Comparison of ENCODE assay signal across 18 mouse cellular contexts in the genomic region with DNA sequence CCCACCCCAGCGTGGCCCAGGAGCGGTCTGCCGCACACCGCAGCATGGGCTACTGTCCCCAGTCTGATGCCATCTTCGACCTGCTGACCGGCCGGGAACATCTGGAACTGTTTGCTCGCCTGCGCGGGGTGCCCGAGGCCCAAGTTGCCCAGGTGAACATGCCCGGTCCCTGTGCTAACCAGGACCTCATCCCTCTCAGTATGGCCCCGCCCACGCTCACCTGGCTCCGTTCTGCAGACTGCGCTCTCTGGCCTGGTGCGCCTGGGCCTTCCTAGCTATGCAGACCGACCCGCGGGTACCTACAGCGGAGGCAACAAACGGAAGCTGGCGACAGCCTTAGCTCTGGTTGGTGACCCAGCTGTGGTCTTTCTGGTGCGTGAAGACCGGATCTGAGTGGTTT. TPM values are rescaled to one million over a fixed set of nuclear protein-coding genes. Genes with fewer than 3 reads are reported as not detected.
DNase-seq lines count a peak whose midpoint lies in the region; ATAC-seq and TF ChIP-seq lines count a peak whose summit lies in the region.
"Had no signal": no experiment of that assay in that cellular context is flagged by ENCODE, and none has a peak within 500 bp of the region (broad histone marks: within the 10 kb centered on the region; RNA-seq: fewer than 3 reads in every experiment).

No protein-coding gene starts in this region.

- no peak overlapping the region for H3K27ac ChIP-seq in embryonic facial prominence, embryonic 10.5 days (replicated peaks)
- no peak overlapping the region for H3K27ac ChIP-seq in limb, embryonic 11.5 days (replicated peaks; ENCODE audit: low read depth, low read length)
- H3K27ac ChIP-seq in liver, embryonic 12.5 days, result no peak overlapping the region
- H3K27ac ChIP-seq: gastrocnemius, adult 2 months; hindbrain, embryonic 13.5 days; hindbrain, postnatal 0 days had no signal

- 27% methylated on average over 25 of the region's 25 CpGs for WGBS in embryonic facial prominence, embryonic 10.5 days
- WGBS in limb, embryonic 11.5 days, result 27% methylated on average over 25 of the region's 25 CpGs
- 64% methylated on average over 25 of the region's 25 CpGs for WGBS in liver, embryonic 12.5 days (ENCODE audit: insufficient replicate concordance)

- no peak overlapping the region for H3K4me2 ChIP-seq in limb, embryonic 11.5 days (ENCODE audit: low read depth, severe bottlenecking)
- no peak overlapping the region for H3K4me2 ChIP-seq in liver, embryonic 12.5 days
- H3K4me2 ChIP-seq: heart, embryonic 12.5 days; hindbrain, embryonic 13.5 days had no signal

- peak overlapping the region; percentile 70 for H3K4me3 ChIP-seq in E14TG2a.4 (replicated peaks; ENCODE audit: low read length)
- peak overlapping the region; percentile 21; the same call in 1 of the 2 replicates for H3K4me3 ChIP-seq in embryonic facial prominence, embryonic 10.5 days
- no peak overlapping the region for H3K4me3 ChIP-seq in limb, embryonic 11.5 days (ENCODE audit: low read depth, low read length)
- H3K4me3 ChIP-seq in liver, embryonic 12.5 days, result no peak overlapping the region
- H3K4me3 ChIP-seq: gastrocnemius, adult 2 months; heart, embryonic 12.5 days; hindbrain, embryonic 13.5 days had no signal

- 0 out of 2 replicates have a peak overlapping the region, but pooled peaks have one; percentile 18 for H3K9ac ChIP-seq in limb, embryonic 11.5 days (ENCODE audit: low read length)
- H3K9ac ChIP-seq in liver, embryonic 12.5 days, result no peak overlapping the region
- H3K9ac ChIP-seq: heart, embryonic 12.5 days; hindbrain, embryonic 13.5 days had no signal

- peak; percentile 23; the same call in 1 of the 2 replicates for ATAC-seq in limb, embryonic 11.5 days (ENCODE audit: insufficient number of reproducible peaks, low FRiP score, low TSS enrichment, low read depth)
- ATAC-seq in liver, embryonic 12.5 days, result no peak
- ATAC-seq: forebrain, embryonic 14.5 days; hindbrain, postnatal 0 days had no signal

- no peaks in the 10 kb centered on the region for H3K9me3 ChIP-seq in E14TG2a.4 (ENCODE audit: low read length)
- H3K9me3 ChIP-seq in embryonic facial prominence, embryonic 10.5 days, result peaks cover 13% of the 10 kb centered on the region
- peaks cover 6% of the 10 kb centered on the region; the same call in 1 of the 2 replicates for H3K9me3 ChIP-seq in limb, embryonic 11.5 days (ENCODE audit: control insufficient read depth, low read length)
- H3K9me3 ChIP-seq in liver, embryonic 12.5 days (replicated peaks), result peaks cover 16% of the 10 kb centered on the region

- DNase-seq in heart, adult 11 months, result peak; percentile 92
- DNase-seq in heart, postnatal 4 days, result no peak
- no peak for DNase-seq in embryonic facial prominence, embryonic 10.5 days (ENCODE audit: low spot score)
- DNase-seq in limb, embryonic 11.5 days (ENCODE audit: low spot score), result no peak
- no peak for DNase-seq in kidney, postnatal 25 days
- DNase-seq: adrenal gland, postnatal 25 days; cerebellum, adult 2 months; cerebellum, postnatal 10 days; gastrocnemius, adult 2 months; gastrocnemius, postnatal 36 days; heart, adult 18-20 months; kidney, adult 18-20 months had no signal

- peaks cover 71% of the 10 kb centered on the region for H3K4me1 ChIP-seq in E14TG2a.4 (replicated peaks; ENCODE audit: low read depth, low read length)
- peaks cover 26% of the 10 kb centered on the region for H3K4me1 ChIP-seq in embryonic facial prominence, embryonic 10.5 days
- H3K4me1 ChIP-seq in limb, embryonic 11.5 days (ENCODE audit: control insufficient read depth, insufficient read depth, low read length), result no peaks in the 10 kb centered on the region; the same call in 1 of the 2 replicates
- peaks cover 45% of the 10 kb centered on the region for H3K4me1 ChIP-seq in liver, embryonic 12.5 days
- H3K4me1 ChIP-seq: hindbrain, embryonic 13.5 days had no signal

- no peak for TF ChIP-seq CTCF in E14TG2a.4 (conservative IDR thresholded peaks at IDR 0.05; ENCODE audit: low read length)

- peaks cover 46% of the 10 kb centered on the region for H3K36me3 ChIP-seq in E14TG2a.4 (ENCODE audit: insufficient read depth, low read length)
- H3K36me3 ChIP-seq in embryonic facial prominence, embryonic 10.5 days (replicated peaks), result peaks cover 17% of the 10 kb centered on the region
- H3K36me3 ChIP-seq in limb, embryonic 11.5 days (ENCODE audit: control insufficient read depth, insufficient read depth, low read length), result no peaks in the 10 kb centered on the region
- H3K36me3 ChIP-seq in liver, embryonic 12.5 days, result peaks cover 75% of the 10 kb centered on the region

- peaks cover 34% of the 10 kb centered on the region for H3K27me3 ChIP-seq in E14TG2a.4 (ENCODE audit: insufficient read depth, low read length)
- peaks cover 67% of the 10 kb centered on the region for H3K27me3 ChIP-seq in embryonic facial prominence, embryonic 10.5 days (replicated peaks; ENCODE audit: low read depth, poor library complexity, severe bottlenecking)
- peaks cover 45% of the 10 kb centered on the region for H3K27me3 ChIP-seq in limb, embryonic 11.5 days (ENCODE audit: control insufficient read depth, insufficient read depth, low read length)
- peaks cover 24% of the 10 kb centered on the region for H3K27me3 ChIP-seq in liver, embryonic 12.5 days (replicated peaks)

RNA-seq across cellular contexts. Expression of gene Arhgap45, which starts 2.8 kb away (rescaled TPM):
- total RNA-seq in heart, postnatal 4 days (2021), result 1 to 10 TPM; 4.0 to 4.1 TPM
- polyA plus RNA-seq in embryonic facial prominence, embryonic 10.5 days (2016; fragmentation: Nextera tagmentation; extraction: Ambion mirVana), result 11.2 and 11.3 TPM in 2 replicates
- polyA plus RNA-seq in limb, embryonic 11.5 days (2014; fragmentation: Nextera tagmentation; extraction: Ambion mirVana), result 8.5 and 10.8 TPM in 2 replicates
- 22.3 and 22.8 TPM in 2 replicates for polyA plus RNA-seq in liver, embryonic 12.5 days (2016; fragmentation: Nextera tagmentation; extraction: Ambion mirVana)

RNA-seq across cellular contexts. Expression of gene Abca7, which starts 17.3 kb away (rescaled TPM):
- 1 to 10 TPM; 6.9 to 8.1 TPM for total RNA-seq in heart, postnatal 4 days (2021)
- polyA plus RNA-seq in embryonic facial prominence, embryonic 10.5 days (2016; fragmentation: Nextera tagmentation; extraction: Ambion mirVana), result 2.9 and 3.2 TPM in 2 replicates
- polyA plus RNA-seq in limb, embryonic 11.5 days (2014; fragmentation: Nextera tagmentation; extraction: Ambion mirVana), result 1.3 and 1.4 TPM in 2 replicates
- polyA plus RNA-seq in liver, embryonic 12.5 days (2016; fragmentation: Nextera tagmentation; extraction: Ambion mirVana), result 10.5 and 12.1 TPM in 2 replicates

RNA-seq across cellular contexts. Expression of gene Cnn2, which starts 25.2 kb away (rescaled TPM):
- 100 to 1,000 TPM; 109 to 113 TPM for total RNA-seq in heart, postnatal 4 days (2021)
- polyA plus RNA-seq in embryonic facial prominence, embryonic 10.5 days (2016; fragmentation: Nextera tagmentation; extraction: Ambion mirVana), result 234 and 253 TPM in 2 replicates
- 250 and 255 TPM in 2 replicates for polyA plus RNA-seq in limb, embryonic 11.5 days (2014; fragmentation: Nextera tagmentation; extraction: Ambion mirVana)
- 68.2 and 75.4 TPM in 2 replicates for polyA plus RNA-seq in liver, embryonic 12.5 days (2016; fragmentation: Nextera tagmentation; extraction: Ambion mirVana)

RNA-seq across cellular contexts. Expression of gene Polr2e, which starts 26.0 kb away (rescaled TPM):
- total RNA-seq in heart, postnatal 4 days (2021), result 10 to 100 TPM; 66.6 to 70.7 TPM
- 312 and 316 TPM in 2 replicates for polyA plus RNA-seq in embryonic facial prominence, embryonic 10.5 days (2016; fragmentation: Nextera tagmentation; extraction: Ambion mirVana)
- 294 and 308 TPM in 2 replicates for polyA plus RNA-seq in limb, embryonic 11.5 days (2014; fragmentation: Nextera tagmentation; extraction: Ambion mirVana)
- polyA plus RNA-seq in liver, embryonic 12.5 days (2016; fragmentation: Nextera tagmentation; extraction: Ambion mirVana), result 142 and 147 TPM in 2 replicates

RNA-seq across cellular contexts. Expression of gene Tmem259, which starts 29.5 kb away (rescaled TPM):
- total RNA-seq in heart, postnatal 4 days (2021), result 100 to 1,000 TPM; 117 to 120 TPM
- 12.3 and 12.4 TPM in 2 replicates for polyA plus RNA-seq in embryonic facial prominence, embryonic 10.5 days (2016; fragmentation: Nextera tagmentation; extraction: Ambion mirVana)
- polyA plus RNA-seq in limb, embryonic 11.5 days (2014; fragmentation: Nextera tagmentation; extraction: Ambion mirVana), result 15.7 and 15.9 TPM in 2 replicates
- 17.2 and 17.5 TPM in 2 replicates for polyA plus RNA-seq in liver, embryonic 12.5 days (2016; fragmentation: Nextera tagmentation; extraction: Ambion mirVana)

Comparison
In these comparisons a context has a peak if more than half of its experiments do, and no peak if none do; other contexts are left out.
1. H3K4me3 ChIP-seq: peak in E14TG2a.4 (single experiment) and embryonic facial prominence, embryonic 10.5 days (single experiment); none in limb, embryonic 11.5 days (single experiment) and liver, embryonic 12.5 days (single experiment).